Mouse (Mus musculus): Measurements from ENCODE around the gene Cfap300. TPM values are rescaled to one million over a fixed set of nuclear protein-coding genes. Genes with fewer than 3 reads are reported as not detected.
A peak's percentile ranks its signal among the peaks of the same experiment; 100 is the strongest.

Gene Cfap300
- polyA plus RNA-seq, 1 experiment from 2014 or later: 10.8 TPM

DNA sequence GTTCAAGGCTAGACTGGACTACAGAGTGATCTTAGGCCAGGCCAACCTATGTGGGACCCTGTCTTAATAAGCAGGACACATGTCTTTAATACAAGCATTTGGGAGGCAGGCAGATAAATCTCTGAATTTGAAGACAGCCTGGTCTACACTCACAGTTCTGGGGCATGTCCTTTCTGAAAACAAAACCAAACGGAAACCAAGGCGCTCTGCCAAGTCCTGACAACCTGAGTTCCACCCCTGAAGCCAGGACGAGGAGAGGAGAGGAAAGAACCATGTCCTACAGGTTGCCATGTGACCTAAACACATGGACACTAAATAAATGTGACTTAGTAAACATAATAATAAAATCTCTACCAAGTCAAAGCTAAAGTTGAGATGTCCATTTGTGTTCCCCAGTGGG is 50.0 kb downstream of the Cfap300 start:
- no peaks in the 10 kb centered on the region for H3K9me3 ChIP-seq (replicated peaks; ENCODE audit: low read length)
- no peaks in the 10 kb centered on the region for H3K27me3 ChIP-seq (ENCODE audit: insufficient read depth, low read length)
- no peak overlapping the region for H3K4me2 ChIP-seq (ENCODE audit: low read length)
- 66% methylated on average over 3 of the region's 3 CpGs for WGBS
- no peak for TF ChIP-seq CTCF (IDR thresholded peaks at IDR 0.05; ENCODE audit: low read depth)
- no peak overlapping the region for H3K9ac ChIP-seq (ENCODE audit: low read depth, low read length)
- H3K27ac ChIP-seq: no peak overlapping the region
- no peak for DNase-seq (ENCODE audit: low spot score)
- ATAC-seq (replicated peaks; ENCODE audit: low FRiP score, low read depth): no peak
- H3K4me1 ChIP-seq (replicated peaks; ENCODE audit: insufficient read depth, low read length): no peaks in the 10 kb centered on the region
- H3K4me3 ChIP-seq (replicated peaks; ENCODE audit: low read depth, low read length): no peak overlapping the region
- peaks cover 23% of the 10 kb centered on the region; the same call in 1 of the 2 replicates for H3K36me3 ChIP-seq (ENCODE audit: insufficient read depth, low read length)

DNA sequence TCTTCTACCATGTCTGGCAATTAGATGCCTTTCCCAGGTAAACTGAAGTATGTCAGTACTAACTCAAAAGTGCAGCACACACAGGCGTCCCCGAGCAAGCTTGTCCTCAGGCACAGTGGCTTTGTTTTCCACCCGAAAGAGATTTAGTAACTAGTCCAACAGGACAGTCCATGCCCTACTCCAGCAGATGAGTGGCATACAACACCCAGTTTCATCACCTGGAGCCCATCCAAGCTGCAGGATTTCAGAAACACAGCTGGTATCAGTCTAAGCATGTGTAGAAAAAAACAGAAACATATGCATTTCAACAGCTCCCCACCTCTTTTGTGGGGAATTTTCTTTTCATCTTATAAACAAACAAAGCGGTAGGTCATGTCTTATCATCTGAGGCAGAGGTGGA is 51.7 kb downstream of the Cfap300 start:
- Histone ChIP-seq H3K27me3 (ENCODE audit: insufficient read depth, low read length) (no peaks in the 10 kb centered on the region), H3K9ac (ENCODE audit: low read depth, low read length) (no peak overlapping the region), H3K36me3 (ENCODE audit: insufficient read depth, low read length) (peaks cover 27% of the 10 kb centered on the region; the same call in 1 of the 2 replicates), H3K4me2 (ENCODE audit: low read length) (no peak overlapping the region), H3K4me3 (replicated peaks; ENCODE audit: low read depth, low read length) (no peak overlapping the region), H3K9me3 (replicated peaks; ENCODE audit: low read length) (no peaks in the 10 kb centered on the region), H3K4me1 (replicated peaks; ENCODE audit: insufficient read depth, low read length) (no peaks in the 10 kb centered on the region), H3K27ac (no peak overlapping the region)
- WGBS: 74% methylated on average over 4 of the region's 4 CpGs
- ATAC-seq (replicated peaks; ENCODE audit: low FRiP score, low read depth) (no peak), DNase-seq (ENCODE audit: low spot score) (no peak)
- no peak for TF ChIP-seq CTCF (IDR thresholded peaks at IDR 0.05; ENCODE audit: low read depth)

DNA sequence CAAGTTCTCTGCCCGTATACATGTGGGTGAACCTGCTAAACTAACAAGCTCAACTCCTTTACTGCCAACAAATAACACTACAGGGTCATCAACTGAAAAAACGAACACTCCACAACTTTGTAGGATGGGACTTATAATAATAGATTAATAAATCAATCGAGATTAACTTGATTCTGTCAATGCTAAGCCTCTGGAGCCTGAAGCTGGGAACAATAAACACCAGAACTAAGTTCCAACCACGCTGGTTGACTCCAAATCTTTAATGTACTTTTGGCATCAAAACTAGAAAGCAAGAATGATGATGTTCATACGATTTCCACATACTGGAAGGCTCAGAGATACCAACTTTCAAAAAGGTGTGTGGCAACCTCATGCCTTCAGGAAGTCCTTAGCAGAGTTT is 55.5 kb downstream of the Cfap300 start:
- no peaks in the 10 kb centered on the region for H3K9me3 ChIP-seq (replicated peaks; ENCODE audit: low read length)
- no peaks in the 10 kb centered on the region for H3K27me3 ChIP-seq (ENCODE audit: insufficient read depth, low read length)
- no peak for ATAC-seq (replicated peaks; ENCODE audit: low FRiP score, low read depth)
- no peak for DNase-seq (ENCODE audit: low spot score)
- H3K4me3 ChIP-seq (replicated peaks; ENCODE audit: low read depth, low read length): no peak overlapping the region
- H3K36me3 ChIP-seq (ENCODE audit: insufficient read depth, low read length): peaks cover 25% of the 10 kb centered on the region; the same call in 1 of the 2 replicates
- no peak for TF ChIP-seq CTCF (IDR thresholded peaks at IDR 0.05; ENCODE audit: low read depth)
- 69% methylated on average over 5 of the region's 5 CpGs for WGBS
- H3K4me1 ChIP-seq (replicated peaks; ENCODE audit: insufficient read depth, low read length): no peaks in the 10 kb centered on the region
- H3K27ac ChIP-seq: no peak overlapping the region
- H3K9ac ChIP-seq (ENCODE audit: low read depth, low read length): no peak overlapping the region
- no peak overlapping the region for H3K4me2 ChIP-seq (ENCODE audit: low read length)

DNA sequence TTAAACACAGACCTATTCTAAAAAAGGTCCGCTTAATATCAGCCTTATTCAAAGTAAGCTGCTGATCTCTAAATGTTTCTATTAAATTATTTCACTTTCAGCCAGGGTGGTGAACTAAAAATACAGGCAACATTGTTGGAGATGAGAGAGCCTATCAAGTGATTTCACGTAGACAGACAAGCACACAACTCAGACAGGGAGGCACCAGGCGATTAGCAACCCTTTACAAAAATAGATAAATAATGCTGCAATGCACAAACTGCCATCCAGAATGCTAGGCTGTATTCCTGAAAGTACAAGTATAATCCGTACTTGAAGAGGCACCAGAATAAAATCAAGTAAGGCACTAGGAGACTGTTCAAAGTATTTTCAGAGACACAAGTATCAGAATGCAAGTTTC is 58.3 kb downstream of the Cfap300 start:
- DNase-seq (ENCODE audit: low spot score) (no peak), ATAC-seq (replicated peaks; ENCODE audit: low FRiP score, low read depth) (no peak)
- H3K4me2 ChIP-seq (ENCODE audit: low read length): no peak overlapping the region
- H3K27me3 ChIP-seq (ENCODE audit: insufficient read depth, low read length): no peaks in the 10 kb centered on the region
- no peaks in the 10 kb centered on the region; the same call in 1 of the 2 replicates for H3K4me1 ChIP-seq (replicated peaks; ENCODE audit: insufficient read depth, low read length)
- H3K36me3 ChIP-seq (ENCODE audit: insufficient read depth, low read length): peaks cover 19% of the 10 kb centered on the region; the same call in 1 of the 2 replicates
- no peak overlapping the region for H3K9ac ChIP-seq (ENCODE audit: low read depth, low read length)
- TF ChIP-seq CTCF (IDR thresholded peaks at IDR 0.05; ENCODE audit: low read depth): no peak
- H3K27ac ChIP-seq: no peak overlapping the region
- no peak overlapping the region for H3K4me3 ChIP-seq (replicated peaks; ENCODE audit: low read depth, low read length)
- no peaks in the 10 kb centered on the region for H3K9me3 ChIP-seq (replicated peaks; ENCODE audit: low read length)
- WGBS: 63% methylated on average over 4 of the region's 4 CpGs

DNA sequence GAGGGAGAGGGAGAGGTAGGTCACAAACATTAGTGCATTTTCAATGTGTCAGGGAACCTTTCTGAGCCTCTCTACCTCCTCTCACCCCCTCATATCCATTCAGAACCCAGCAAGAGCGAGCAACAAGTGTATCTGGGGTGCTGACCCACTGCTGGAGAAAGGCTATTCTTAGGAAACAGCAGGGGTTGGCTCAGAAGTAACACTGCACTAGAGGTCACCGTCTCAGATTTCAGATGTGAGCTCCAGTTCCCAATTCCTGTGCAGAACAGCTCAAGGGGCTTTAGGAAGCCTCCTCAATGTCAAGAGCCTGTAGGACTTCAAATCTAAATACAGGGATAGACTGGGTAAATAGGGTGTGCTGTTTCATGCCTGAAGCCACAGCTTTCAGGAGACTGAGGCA is 59.0 kb downstream of the Cfap300 start:
- TF ChIP-seq CTCF (IDR thresholded peaks at IDR 0.05; ENCODE audit: low read depth): no peak
- DNase-seq (ENCODE audit: low spot score) (no peak), ATAC-seq (replicated peaks; ENCODE audit: low FRiP score, low read depth) (no peak)
- no peaks in the 10 kb centered on the region for H3K9me3 ChIP-seq (replicated peaks; ENCODE audit: low read length)
- no peak overlapping the region for H3K4me2 ChIP-seq (ENCODE audit: low read length)
- 39% methylated on average over 2 of the region's 2 CpGs for WGBS
- no peaks in the 10 kb centered on the region for H3K27me3 ChIP-seq (ENCODE audit: insufficient read depth, low read length)
- peaks cover 14% of the 10 kb centered on the region; the same call in 1 of the 2 replicates for H3K36me3 ChIP-seq (ENCODE audit: insufficient read depth, low read length)
- H3K4me3 ChIP-seq (replicated peaks; ENCODE audit: low read depth, low read length): no peak overlapping the region
- no peaks in the 10 kb centered on the region; the same call in 1 of the 2 replicates for H3K4me1 ChIP-seq (replicated peaks; ENCODE audit: insufficient read depth, low read length)
- H3K27ac ChIP-seq: no peak overlapping the region
- H3K9ac ChIP-seq (ENCODE audit: low read depth, low read length): no peak overlapping the region

DNA sequence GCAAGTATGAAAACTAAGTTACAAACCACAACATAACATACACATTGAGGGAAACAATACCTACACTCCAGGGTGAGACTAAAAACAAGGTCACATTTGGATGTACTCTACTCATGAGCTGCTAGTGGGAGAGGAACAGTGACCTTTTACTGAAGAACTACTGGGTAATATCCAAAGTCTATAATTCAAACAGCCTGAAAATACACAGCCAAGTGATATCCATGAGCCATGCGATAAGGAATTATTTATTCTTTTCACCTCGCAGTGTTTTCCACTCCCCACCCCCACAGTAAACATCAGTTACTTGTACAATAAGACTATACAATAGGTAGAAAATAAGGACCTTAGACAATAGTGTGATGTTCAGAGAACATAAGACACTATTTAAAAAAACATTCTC is 62.5 kb downstream of the Cfap300 start:
- DNase-seq (ENCODE audit: low spot score) (no peak), ATAC-seq (replicated peaks; ENCODE audit: low FRiP score, low read depth) (no peak)
- Histone ChIP-seq H3K4me2 (ENCODE audit: low read length) (no peak overlapping the region), H3K36me3 (ENCODE audit: insufficient read depth, low read length) (no peaks in the 10 kb centered on the region), H3K4me3 (replicated peaks; ENCODE audit: low read depth, low read length) (no peak overlapping the region), H3K27ac (peak overlapping the region; percentile 3; the same call in 1 of the 2 replicates), H3K27me3 (ENCODE audit: insufficient read depth, low read length) (no peaks in the 10 kb centered on the region), H3K4me1 (replicated peaks; ENCODE audit: insufficient read depth, low read length) (peaks cover 4% of the 10 kb centered on the region; the same call in 1 of the 2 replicates), H3K9me3 (replicated peaks; ENCODE audit: low read length) (no peaks in the 10 kb centered on the region), H3K9ac (ENCODE audit: low read depth, low read length) (no peak overlapping the region)
- TF ChIP-seq CTCF (IDR thresholded peaks at IDR 0.05; ENCODE audit: low read depth): no peak
- WGBS: 60% methylated on average over 2 of the region's 2 CpGs
